Mouse (Mus musculus): ENCODE results near the gene Ufsp1. TPM values are rescaled to one million over a fixed set of nuclear protein-coding genes. Genes with fewer than 3 reads are reported as not detected.

Ufsp1 gene
- total RNA-seq, 2 experiments from 2014 or later = 17.3 to 21.8 TPM

DNA sequence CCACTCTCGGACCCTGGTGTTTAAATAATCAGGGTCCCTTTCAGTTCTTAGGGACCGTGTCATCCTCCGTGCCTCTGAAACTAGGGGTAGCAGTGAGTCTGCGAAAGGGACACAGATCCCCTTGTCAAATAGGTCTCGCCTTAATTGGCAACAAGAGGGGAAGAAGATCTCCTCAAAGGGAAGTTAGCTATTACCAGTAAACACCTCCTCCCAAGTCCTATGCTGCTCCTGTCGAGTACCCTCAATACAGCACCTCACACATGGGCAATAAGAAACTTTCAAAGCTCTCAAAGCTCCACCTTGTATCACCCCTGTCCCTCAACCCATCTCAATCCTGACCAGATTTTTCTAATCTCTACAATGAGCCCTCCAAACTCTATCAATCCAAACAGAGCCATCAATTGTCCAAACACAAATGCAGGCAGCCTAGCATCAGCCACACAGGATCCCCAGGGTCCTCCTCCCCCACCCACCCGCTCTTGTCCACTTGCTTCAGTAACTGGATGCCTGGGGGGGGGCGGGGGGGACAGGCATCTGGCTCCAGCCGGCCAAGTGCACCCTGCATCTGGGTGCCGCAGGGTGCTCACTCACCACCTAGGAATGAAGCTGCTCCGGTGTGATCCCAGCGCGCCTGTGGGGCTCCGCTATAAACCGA lies 38.6 kb downstream of the Ufsp1 start:
- intact Hi-C loops (cut with DNase I) = no loop called here
- no peak for DNase-seq

DNA sequence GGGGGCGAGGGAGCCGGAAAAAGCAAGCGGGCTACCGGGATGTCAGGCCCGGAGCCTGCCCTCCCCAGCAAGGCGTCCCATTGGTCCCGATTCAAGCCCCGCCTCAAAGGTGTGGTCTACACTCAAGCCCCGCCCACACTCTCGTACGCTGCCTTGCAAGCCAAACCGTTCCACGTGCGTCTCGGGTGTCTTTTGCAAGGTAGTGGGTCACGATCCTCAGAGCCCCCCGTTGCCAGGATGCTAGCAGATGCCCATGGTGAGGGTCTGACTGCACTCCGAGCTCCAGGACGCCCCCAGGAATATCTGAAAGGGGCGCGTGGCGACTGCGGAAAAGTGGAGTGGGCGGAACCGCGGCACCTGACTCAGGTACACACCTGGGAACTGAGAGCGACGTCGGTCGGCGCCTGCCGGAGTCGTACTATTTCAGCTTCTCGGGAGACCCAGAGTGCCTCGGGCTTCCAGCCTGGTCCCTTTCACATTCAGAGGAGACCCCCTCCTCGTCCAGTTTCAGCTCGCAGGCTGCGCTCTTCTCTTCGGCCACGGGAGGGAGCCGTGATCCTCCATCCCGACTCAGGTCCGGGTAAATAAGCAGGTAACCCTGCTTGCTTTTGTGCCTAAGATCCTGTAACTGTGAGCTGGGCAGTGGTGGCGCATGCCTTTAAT lies 39.2 kb downstream of the Ufsp1 start, which contains the start of gene Slc12a9:
TSS of gene Slc12a9 (minus strand) at position 86 of the 663 bp plus-strand sequence.
- intact Hi-C loops (cut with DNase I) = no loop called here
- peak; percentile 96 for DNase-seq

DNA sequence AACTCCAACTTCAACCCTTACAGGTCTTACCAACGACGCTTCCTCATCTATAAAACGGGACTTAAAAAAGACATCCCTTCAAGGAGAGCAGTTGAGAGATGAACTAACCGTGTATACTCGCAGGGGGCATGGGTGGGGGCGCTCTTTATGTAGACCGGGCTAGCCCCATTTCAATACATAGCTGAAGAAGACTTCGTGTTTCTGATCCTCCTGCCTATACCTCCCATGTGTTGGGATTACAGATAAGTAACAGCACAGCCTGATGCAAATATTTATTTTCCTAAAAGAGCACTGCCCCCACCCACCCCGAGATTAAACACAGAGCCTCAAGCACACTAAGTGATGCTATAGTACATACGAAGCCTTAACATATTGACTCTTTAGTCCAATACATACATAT lies 39.9 kb downstream of the Ufsp1 start:
- intact Hi-C loops (cut with DNase I) = no loop called here
- no peak for DNase-seq

DNA sequence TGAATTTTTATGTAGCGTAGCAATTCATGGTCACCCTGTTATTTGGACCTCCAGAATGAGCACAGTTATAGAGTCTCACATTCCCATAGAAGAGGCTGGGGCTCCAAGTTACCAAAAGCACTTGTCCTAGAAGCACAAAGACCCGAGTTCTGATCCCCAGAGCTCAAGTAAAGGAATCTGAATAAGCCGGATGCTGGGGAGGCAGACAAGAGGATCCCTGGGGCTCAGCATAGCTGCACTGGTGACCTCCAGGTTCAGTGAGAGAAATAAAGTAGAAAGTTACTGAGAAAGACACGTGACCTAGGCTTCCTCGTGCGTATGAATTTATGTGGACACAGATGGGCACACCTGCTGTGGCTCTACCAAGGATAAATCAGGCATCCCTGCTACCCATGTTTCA lies 40.6 kb downstream of the Ufsp1 start:
- no peak for DNase-seq
- intact Hi-C loops (cut with DNase I) = no loop called here

- DNase-seq = no peak
- intact Hi-C loops (cut with DNase I) = no loop called here
Measured at GRCm38 (mm10) chr5:137337190-137337589, 42.8 kb downstream of the Ufsp1 start.

DNA sequence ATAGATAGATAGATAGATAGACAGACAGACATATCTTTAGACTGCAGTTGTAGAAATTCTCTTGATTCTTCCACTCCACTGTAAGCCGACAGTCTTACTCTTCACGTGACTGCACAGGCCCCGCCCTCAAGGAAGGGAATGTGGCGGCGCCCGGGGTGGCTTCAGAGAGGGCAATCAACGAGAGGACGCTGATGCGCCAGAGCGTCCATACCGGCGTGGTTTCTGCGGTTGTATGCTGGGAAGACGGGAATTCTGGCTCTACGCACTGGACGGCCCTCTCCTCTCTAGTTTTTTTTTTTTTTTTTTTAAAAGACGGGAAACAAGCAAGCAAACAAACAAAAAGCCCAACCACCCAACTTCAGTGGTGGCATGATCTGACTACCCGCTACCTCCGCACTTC lies 43.8 kb downstream of the Ufsp1 start:
- DNase-seq = peak; percentile 94
- intact Hi-C loops (cut with DNase I) = loop anchor here (2.0 kb wide), 1 partner anchor 163 kb away; no protein-coding TSS in a partner anchor

DNA sequence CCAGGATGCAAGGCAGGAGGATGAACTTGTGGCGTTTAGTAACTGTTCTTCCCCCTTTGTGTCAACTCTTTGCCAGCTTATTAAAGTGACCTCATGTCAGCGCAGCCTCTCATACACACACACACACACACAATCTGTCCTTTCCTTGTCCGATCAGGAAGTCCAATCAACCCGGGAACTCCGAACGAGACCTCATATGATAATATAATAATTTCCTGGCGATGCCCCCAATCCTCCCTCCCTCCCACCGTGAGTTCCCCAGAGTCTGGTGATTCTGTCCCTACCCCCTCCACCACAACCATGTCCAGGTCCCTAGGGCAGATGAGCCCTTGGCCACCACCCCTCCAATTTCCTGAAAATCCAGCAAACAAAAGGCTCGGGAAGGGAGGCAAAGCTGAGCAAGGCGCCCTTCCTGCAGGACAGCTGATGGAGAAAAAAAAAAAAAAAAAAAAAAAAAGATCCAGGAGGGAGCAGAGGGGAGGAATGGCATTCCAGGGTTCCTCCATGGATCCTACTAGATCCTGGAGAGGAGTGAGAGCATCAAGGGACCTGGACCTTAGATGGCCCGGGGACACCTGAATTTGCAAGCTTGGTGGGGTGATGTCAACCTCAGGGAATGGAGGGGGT lies 44.3 kb downstream of the Ufsp1 start:
- DNase-seq = peak; percentile 38
- intact Hi-C loops (cut with DNase I) = loop anchor here (2.0 kb wide), 1 partner anchor 162 kb away; no protein-coding TSS in a partner anchor

- peak; percentile 40 for DNase-seq
- intact Hi-C loops (cut with DNase I) = loop anchor here (2.0 kb wide), 1 partner anchor 161 kb away; no protein-coding TSS in a partner anchor
Measured at GRCm38 (mm10) chr5:137339290-137339979, 45.0 kb downstream of the Ufsp1 start.

DNA sequence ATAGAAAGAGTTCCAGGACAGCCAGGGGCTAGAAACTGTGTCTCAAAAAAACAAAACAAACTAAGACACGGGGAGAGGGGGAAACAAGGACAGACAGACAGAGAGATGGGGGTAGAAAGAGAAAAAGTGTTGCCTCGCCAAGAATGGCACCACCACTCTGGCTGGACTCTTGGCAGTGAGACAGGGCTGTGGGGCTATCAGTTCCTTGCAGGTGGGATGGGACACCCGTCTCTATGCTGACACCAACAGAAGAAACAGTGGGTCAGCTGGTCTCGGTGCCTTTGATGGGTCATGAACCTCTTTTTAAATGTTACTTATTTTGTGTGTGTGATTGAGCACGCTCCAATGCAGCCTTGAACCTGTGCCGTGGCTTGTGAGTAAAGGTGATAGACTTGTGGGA lies 45.8 kb downstream of the Ufsp1 start:
- no peak for DNase-seq
- intact Hi-C loops (cut with DNase I) = no loop called here

- intact Hi-C loops (cut with DNase I) = no loop called here
- no peak for DNase-seq
Measured at GRCm38 (mm10) chr5:137342407-137343012, 48.1 kb downstream of the Ufsp1 start.

GRCm38 (mm10) chr5:137343412-137343811 lies 49.0 kb downstream of the Ufsp1 start:
- no peak for DNase-seq
- intact Hi-C loops (cut with DNase I) = no loop called here

GRCm38 (mm10) chr5:137343869-137344268 lies 49.4 kb downstream of the Ufsp1 start:
- DNase-seq = no peak
- intact Hi-C loops (cut with DNase I) = no loop called here

Small RNA genes lying within 50 kb of the gene (microRNA-seq; reads per million reads assigned to microRNA genes)
- gene Mir7036 = 2.7 reads per million
- gene Mir8116 = not detected

Other genes starting within 250 kb of the Ufsp1 start
- 100 to 1,000 TPM; 193 to 208 TPM for gene Ap1s1, start 248.5 kb upstream of the Ufsp1 start, total RNA-seq (2021)
- gene Serpine1, start 222.4 kb upstream of the Ufsp1 start, total RNA-seq (2021) = under 1 TPM; 0.60 TPM
- 1 to 10 TPM; 4.1 to 5.6 TPM for gene Trim56, start 178.4 kb upstream of the Ufsp1 start, total RNA-seq (2021)
- not detected for gene Muc3, start 145.3 kb upstream of the Ufsp1 start, total RNA-seq (2021)
- 1 to 10 TPM in 1 of 2 experiments, under 1 TPM in 1; 0.60 to 1.5 TPM for gene Muc3a, start 82.2 kb upstream of the Ufsp1 start, total RNA-seq (2021)
- gene Ache, start 7.1 kb upstream of the Ufsp1 start, total RNA-seq (2021) = 10 to 100 TPM; 60.3 to 67.8 TPM
- 100 to 1,000 TPM; 214 to 236 TPM for gene Srrt, start 13.0 kb downstream of the Ufsp1 start, total RNA-seq (2021)
- 1 to 10 TPM; 7.1 to 8.0 TPM for gene Trip6, start 19.8 kb downstream of the Ufsp1 start, total RNA-seq (2021)
- gene Slc12a9, start 39.0 kb downstream of the Ufsp1 start, total RNA-seq (2021) = 10 to 100 TPM; 28.8 to 31.5 TPM
- 10 to 100 TPM in 1 of 2 experiments, 1 to 10 TPM in 1; 9.4 to 10.2 TPM for gene Ephb4, start 55.5 kb downstream of the Ufsp1 start, total RNA-seq (2021)
- gene Zan, start 182.4 kb downstream of the Ufsp1 start, total RNA-seq (2021) = under 1 TPM; 0.30 to 0.74 TPM
- gene Pop7, start 207.9 kb downstream of the Ufsp1 start, total RNA-seq (2021) = 10 to 100 TPM; 33.7 to 37.6 TPM
- gene Gigyf1, start 223.9 kb downstream of the Ufsp1 start, total RNA-seq (2021) = 10 to 100 TPM; 56.5 to 63.6 TPM
- gene Epo, start 238.6 kb downstream of the Ufsp1 start, total RNA-seq (2021) = not detected
- gene Gnb2, start 238.9 kb downstream of the Ufsp1 start, total RNA-seq (2021) = 1,000 to 10,000 TPM; 1,140 to 1,206 TPM